Mouse (Mus musculus) cerebellum, postnatal 25 days (tissue): ENCODE measurements around the gene Gm36210.

ENCODE experiments used
- DNase-seq, 2 experiments: peaks; one replicate each; pipeline ENCODE4 v3.0.0; 2021; ENCODE audit warnings: mixed read lengths in 2 of 2

Gm36210 gene

DNA sequence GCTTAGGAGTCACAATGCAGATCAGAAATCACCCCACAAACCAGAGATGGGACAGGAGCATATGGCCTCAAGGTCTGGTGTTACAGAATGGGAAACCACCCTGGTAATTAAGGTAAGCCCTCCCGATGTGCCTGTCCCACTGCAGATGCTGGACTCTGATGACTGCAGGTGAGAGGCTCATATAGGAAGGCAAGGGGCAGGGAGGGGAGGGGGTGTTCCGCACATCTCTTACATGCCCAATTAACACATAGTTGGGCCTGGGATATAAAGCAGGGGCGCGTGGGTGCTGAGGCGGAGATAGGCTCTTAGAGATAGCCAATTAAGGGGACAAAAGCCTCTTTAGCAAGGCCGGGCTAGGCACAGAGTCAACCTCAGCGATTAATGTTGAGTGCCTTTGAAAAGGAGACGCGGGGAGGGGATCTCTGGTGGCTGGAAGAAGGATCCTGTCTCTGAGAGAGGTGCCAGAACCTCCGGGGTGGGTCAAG is at the start of gene Gm36210:
Gm36210 (minus strand) TSS at position 51 of the 485 bp plus-strand sequence.
- DNase-seq = no peak

DNA sequence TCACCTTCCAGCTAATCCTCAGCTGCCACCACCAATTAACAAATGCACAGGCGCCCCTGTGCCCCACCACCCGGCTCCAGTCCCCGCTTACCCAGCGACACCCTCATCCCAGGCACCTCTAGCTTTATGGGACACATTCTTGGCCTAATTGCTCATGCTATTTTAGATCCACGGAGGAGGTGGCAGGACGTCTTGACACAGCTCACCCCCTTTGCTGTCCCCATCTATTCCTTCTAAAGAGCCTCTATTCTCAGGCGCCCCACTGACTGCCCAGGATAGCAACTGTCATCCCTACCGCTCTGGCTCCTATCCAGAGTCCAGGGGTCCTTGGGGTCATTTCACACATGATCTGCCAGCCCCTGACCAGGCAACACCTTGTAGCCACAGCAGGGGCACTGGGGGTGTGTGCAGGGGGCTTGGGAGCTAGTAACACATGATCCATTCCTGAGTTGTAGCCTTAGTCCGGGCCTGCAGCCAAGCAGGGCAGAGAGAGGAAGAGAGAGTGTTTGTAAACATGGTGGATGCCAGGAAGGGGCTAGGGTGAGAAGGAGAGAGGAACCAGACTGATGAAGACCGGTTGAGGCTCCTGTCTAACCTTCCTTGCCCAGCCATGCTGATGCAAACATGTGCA is 47.6 kb upstream of the Gm36210 start:
- no peak for DNase-seq

DNA sequence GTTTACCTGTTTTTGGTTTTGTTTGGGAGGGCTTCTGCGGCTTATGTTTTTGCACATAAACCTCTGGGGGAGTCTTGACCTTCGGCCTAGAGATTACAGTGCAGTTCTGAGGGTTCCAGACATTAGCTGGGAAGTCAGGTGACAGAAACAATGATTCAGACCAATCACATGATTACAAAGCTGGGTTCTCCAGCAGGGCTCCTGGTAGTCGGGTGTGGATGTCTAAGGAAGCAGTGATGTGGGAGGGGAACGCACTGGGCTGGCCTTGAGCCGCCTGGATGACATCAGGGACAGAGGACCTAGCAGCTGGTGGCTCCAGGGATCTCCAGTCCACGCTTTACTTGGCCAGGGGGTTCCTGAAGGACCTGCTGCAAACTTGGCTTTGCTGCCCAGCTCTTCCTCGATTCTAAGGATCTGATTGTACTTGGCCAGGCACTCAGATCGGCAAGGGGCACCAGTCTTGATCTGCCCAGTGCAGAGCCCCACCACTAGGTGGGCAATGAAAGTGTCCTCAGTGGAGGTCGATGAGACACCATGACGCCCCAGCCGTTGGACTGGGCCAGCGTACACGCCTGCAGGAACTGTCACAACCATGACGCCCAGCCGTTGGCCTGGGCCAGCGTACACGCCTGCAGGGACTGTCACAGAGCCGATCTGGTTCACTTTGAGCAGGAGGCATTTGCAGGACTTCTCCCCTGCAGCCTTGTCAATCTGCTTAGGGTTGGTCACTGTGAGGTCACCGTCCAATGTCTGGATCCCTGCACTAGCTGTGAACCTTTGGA is 44.4 kb upstream of the Gm36210 start:
- DNase-seq = no peak

DNA sequence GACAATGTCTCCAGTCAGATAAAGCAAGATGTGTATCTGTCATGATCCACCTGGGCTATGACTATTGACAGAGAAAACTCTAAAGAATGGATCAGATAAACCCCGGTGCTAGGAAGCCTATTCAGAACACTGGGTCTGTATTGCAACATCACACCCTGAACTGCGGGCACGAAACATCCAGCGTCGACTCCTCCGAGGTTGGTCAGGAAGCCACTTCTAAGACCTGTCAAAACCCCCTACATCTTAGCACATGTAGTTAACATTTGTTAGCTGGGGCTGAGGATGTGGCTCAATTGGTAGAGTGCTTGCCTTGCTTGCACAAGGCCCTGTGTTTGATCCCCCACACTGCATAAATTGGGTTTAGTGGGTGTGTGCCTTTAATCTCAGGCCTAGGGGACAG is 42.1 kb upstream of the Gm36210 start:
- DNase-seq = no peak

GRCm38 (mm10) chr7:4947855-4948254 is 41.5 kb upstream of the Gm36210 start:
- DNase-seq = no peak

DNA sequence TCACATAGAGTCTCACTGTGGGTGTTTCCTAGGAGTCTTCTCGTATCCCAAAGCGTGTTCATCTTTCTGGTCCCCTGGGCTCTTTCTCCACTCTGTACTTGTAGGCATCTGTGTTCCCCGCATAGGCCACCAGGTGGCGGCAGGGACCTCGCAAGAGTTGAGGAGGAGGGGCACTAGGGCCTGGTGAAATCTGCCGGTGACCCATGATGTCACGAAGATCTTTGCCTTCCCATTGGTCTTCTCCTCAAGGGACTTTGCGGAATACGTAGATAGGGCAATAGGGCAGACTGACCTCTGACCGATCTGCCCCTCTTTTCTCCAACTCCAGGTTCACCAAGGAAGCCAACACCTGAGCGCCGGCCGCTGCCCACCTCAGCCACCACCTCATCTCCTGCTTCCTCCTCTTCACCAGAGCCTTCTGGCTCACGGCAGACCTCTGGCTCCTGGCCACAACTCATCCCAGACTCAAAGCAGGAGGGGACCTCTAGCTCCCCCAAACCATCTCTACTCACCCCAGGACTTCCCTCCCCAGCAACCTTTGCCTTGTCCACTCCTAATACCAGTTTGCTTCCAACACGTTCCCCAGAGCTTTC is 37.0 kb upstream of the Gm36210 start:
- peak; percentile 97 for DNase-seq

DNA sequence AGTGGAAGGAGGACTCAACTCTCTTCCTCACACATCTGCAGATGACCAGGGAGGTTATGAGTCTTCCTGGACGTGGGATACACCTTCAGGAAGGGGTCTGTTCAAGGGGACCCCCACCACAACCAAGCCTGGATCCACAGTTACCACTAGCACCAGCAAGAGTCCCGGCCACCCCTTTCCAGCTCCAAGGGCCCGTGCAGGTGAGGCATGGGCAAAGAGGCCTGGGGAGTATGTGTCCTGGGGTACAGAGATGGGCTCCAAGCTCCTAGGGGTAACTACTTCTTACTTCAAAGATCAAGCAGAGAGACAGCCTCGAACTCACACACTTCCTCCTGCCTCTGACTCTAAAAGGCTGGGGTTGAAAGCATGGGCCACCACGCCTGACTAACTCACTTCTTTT is 36.4 kb upstream of the Gm36210 start:
- DNase-seq = no peak

DNA sequence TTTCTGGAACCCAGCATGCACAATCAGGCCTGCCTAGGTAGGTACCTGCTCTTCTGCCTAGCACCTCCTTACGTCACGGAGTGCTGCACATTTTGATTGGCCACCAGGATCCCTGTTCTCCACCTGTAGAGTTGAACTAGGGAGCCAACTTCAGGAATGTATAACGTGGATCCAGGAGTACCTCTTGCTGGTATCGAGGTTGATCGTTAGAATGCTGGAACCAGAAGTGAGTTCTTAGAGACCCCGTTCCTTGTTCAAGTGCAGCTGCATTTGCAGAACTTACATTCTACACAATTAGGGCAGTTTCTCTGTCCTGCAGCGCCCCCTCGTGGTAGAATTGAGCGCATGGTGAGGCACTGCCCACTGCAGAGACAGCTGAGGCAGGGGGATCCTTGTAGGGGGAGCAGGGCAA is 33.8 kb upstream of the Gm36210 start:
- DNase-seq = peak; percentile 87 to 88

GRCm38 (mm10) chr7:4938456-4938855 is 32.1 kb upstream of the Gm36210 start:
- peak; percentile 80 to 89 for DNase-seq

- DNase-seq = no peak
Measured at GRCm38 (mm10) chr7:4937392-4937791, 31.1 kb upstream of the Gm36210 start.

DNA sequence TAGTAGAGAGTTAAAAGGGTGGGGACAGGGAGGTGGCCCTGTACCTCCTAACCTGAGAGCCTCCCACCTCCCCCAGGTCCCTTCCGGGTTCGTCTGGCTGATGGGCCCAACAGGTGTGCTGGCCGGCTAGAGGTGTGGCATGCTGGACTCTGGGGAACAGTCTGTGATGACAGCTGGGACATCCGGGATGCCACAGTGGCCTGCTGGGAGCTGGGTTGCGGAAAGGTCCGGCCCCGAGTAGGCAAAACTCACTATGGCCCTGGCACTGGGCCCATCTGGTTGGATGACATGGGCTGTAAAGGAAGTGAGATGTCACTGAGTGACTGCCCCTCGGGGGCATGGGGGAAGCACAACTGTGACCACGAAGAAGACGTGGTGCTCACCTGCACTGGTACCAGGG is 30.5 kb upstream of the Gm36210 start:
- no peak for DNase-seq

GRCm38 (mm10) chr7:4934160-4934914 is 28.0 kb upstream of the Gm36210 start:
- DNase-seq = no peak

- no peak for DNase-seq
Measured at GRCm38 (mm10) chr7:4933103-4933502, 26.8 kb upstream of the Gm36210 start.

- DNase-seq = no peak
Measured at GRCm38 (mm10) chr7:4928323-4928722, 22.0 kb upstream of the Gm36210 start.

DNA sequence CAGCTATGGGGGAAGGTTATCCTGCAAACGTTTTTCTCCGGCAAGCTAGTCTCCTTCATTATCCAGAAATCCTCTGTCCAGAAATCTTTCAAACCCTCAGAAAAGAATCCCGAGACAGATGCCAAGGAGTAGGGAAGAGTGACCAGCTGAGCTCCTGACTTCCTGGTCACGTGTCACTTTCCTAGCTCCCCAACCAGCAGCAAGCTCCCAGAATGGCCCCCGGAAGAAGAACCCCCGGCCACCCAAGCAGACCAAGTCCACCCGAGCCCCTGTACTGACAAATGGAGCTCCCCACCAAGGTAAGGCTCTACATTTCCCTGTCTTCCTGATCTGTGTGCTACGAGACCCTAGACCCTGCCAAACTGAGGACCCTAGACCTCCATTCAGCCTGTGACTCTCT is 21.4 kb upstream of the Gm36210 start:
- DNase-seq = no peak

DNA sequence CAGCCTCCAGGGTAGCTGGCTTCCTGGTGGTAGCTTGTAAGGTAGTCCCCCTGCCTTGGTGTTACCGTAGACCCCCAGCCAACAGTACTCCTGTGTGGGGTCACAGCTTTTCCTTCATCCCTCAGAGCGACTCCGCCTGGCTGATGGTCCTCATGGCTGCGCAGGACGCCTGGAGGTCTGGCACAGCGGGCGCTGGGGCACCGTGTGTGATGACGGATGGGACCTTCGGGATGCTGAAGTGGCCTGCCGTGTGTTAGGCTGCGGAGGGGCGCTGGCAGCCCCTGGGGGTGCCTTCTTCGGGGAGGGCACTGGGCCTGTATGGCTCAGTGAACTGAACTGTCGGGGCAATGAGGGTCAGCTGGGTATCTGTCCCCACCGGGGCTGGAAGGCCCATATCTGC is 20.5 kb upstream of the Gm36210 start:
- no peak for DNase-seq

DNA sequence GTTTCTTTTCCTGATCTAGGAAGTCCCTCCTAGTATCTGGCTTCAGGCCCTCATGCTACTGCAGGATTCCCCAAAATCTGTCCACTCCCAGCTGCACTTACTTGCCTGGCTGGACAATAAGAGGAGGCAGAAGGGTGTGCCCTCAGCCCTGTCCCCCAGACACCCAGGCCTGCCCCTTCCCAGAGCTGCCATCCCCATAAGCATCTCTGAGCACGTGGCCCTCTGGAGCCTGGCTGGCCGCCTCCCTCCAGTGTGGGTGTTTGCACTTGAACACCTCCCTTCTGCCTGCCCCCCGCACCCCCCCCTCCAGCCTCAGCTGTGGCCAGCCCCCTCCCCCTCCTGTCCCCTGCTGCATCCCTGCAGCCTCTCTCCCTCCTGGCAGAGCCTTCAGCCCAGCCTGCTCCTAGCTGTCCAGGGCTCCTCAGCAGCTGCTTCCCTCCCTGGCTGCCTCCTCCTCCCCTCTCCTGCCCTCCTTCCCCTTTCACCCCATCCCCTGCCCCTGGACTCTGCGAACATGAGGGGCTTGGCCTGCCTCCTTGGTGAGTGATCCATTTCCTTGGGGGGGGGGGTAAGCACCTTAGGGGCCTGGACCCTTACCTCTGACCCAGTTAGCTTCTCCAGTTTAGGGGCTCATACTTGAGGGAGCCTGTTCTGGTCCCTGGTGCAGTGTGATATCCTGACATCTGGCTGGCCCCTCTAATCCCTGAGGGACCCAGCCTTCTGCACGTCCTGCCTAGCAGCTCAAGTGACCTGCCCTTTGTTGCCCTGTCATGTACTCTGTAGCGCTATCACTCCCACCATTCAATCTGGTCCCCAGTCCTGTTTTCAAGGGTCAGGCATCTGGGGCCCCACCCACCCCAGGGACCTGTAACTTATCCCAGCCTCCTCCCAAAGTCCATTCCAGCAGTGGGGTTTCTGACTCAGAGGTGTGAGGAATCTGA is 19.4 kb upstream of the Gm36210 start, which contains the start of gene Ssc5d:
Ssc5d (plus strand) TSS at position 345 of the 941 bp plus-strand sequence.
- no peak for DNase-seq

DNA sequence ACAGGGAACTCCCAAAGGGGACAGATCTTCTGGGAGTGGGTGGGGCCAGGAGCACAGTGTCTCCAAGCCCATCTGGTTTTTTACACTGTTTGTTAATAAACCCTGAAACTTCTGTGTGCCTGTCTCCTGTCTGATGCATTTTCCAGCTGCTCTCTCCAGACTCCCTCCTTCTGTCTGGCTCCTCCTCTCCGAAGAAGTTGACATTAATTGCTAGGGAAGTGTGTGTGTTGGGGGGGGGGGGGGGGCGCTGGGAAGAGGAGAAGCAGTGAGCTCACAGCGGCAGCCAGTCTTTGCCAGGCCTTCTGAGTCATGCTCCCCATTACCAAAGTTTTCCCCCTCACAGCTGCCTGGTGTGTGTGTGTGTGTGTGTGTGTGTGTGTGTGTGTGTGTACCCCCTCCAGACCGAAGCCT is 18.6 kb upstream of the Gm36210 start:
- no peak for DNase-seq

DNA sequence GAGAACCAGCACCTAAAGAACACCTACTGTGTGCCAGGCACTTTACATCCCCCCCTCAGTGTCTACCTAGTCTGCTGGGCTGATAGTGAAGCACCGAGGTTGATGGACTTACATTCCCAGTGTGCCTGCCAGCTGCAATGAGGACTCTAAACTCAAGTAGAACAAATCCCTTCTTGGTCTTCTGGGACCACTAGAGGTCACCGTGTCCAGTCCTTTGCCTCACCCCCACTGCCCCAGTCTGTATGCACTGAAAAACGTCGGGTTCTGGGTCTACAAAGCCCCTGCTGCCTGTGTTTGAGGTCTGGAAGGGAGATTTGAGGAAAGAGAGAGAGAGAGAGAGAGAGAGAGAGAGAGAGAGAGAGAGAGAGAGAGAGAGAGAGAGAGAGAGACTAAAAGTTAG is 18.2 kb upstream of the Gm36210 start:
- DNase-seq = no peak

GRCm38 (mm10) chr7:4923586-4924364 is 17.5 kb upstream of the Gm36210 start:
- DNase-seq = peak; percentile 73 to 78
